Mouse (Mus musculus) retina, postnatal 7 days (tissue): ENCODE data around the gene Cdk5rap2.
A peak's percentile ranks its signal among the peaks of the same experiment; 100 is the strongest.

Experiments
- DNase-seq: peaks from one replicate; pipeline ENCODE4 v3.0.0-alpha.2; 2012; ENCODE audit warnings: low read depth, low spot score

Cdk5rap2 gene

GRCm38 (mm10) chr4:70354448-70354847, 55.8 kb downstream of the Cdk5rap2 start:
- DNase-seq, result no peak

- DNase-seq, result no peak
Measured at GRCm38 (mm10) chr4:70353656-70354055, 56.6 kb downstream of the Cdk5rap2 start.

- DNase-seq, result no peak
Measured at GRCm38 (mm10) chr4:70335444-70336144, 74.6 kb downstream of the Cdk5rap2 start.

GRCm38 (mm10) chr4:70334995-70335394, 75.2 kb downstream of the Cdk5rap2 start:
- DNase-seq, result no peak

GRCm38 (mm10) chr4:70332981-70333380, 77.3 kb downstream of the Cdk5rap2 start:
- no peak for DNase-seq

GRCm38 (mm10) chr4:70332576-70332975, 77.7 kb downstream of the Cdk5rap2 start:
- no peak for DNase-seq

- DNase-seq, result no peak
Measured at GRCm38 (mm10) chr4:70331181-70331580, 79.1 kb downstream of the Cdk5rap2 start.

GRCm38 (mm10) chr4:70328033-70328432, 82.2 kb downstream of the Cdk5rap2 start:
- DNase-seq, result no peak

- DNase-seq, result no peak
Measured at GRCm38 (mm10) chr4:70327436-70327835, 82.8 kb downstream of the Cdk5rap2 start.

GRCm38 (mm10) chr4:70321586-70321985, 88.7 kb downstream of the Cdk5rap2 start:
- DNase-seq, result no peak

GRCm38 (mm10) chr4:70312170-70312569, 98.1 kb downstream of the Cdk5rap2 start:
- no peak for DNase-seq

GRCm38 (mm10) chr4:70311530-70311929, 98.7 kb downstream of the Cdk5rap2 start:
- no peak for DNase-seq

- DNase-seq, result peak; percentile 20
Measured at GRCm38 (mm10) chr4:70307230-70307629, 103.0 kb downstream of the Cdk5rap2 start.

- DNase-seq, result no peak
Measured at GRCm38 (mm10) chr4:70303870-70304269, 106.4 kb downstream of the Cdk5rap2 start.

GRCm38 (mm10) chr4:70301187-70301586, 109.1 kb downstream of the Cdk5rap2 start:
- no peak for DNase-seq

- DNase-seq, result no peak
Measured at GRCm38 (mm10) chr4:70289361-70289760, 120.9 kb downstream of the Cdk5rap2 start.

- no peak for DNase-seq
Measured at GRCm38 (mm10) chr4:70283163-70283562, 127.1 kb downstream of the Cdk5rap2 start.

GRCm38 (mm10) chr4:70278882-70279281, 131.4 kb downstream of the Cdk5rap2 start:
- DNase-seq, result no peak

GRCm38 (mm10) chr4:70278057-70278456, 132.2 kb downstream of the Cdk5rap2 start:
- no peak for DNase-seq

- no peak for DNase-seq
Measured at GRCm38 (mm10) chr4:70272943-70273342, 137.3 kb downstream of the Cdk5rap2 start.

- no peak for DNase-seq
Measured at GRCm38 (mm10) chr4:70272527-70272926, 137.7 kb downstream of the Cdk5rap2 start.

- DNase-seq, result no peak
Measured at GRCm38 (mm10) chr4:70267213-70267906, 142.9 kb downstream of the Cdk5rap2 start.

GRCm38 (mm10) chr4:70265248-70265647, 145.0 kb downstream of the Cdk5rap2 start:
- DNase-seq, result peak; percentile 24
